Mouse (Mus musculus) thymus, adult 2 months (tissue): ENCODE measurements at regions not wholly inside any gene's neighbourhood (a gene's known extent, or its start where the extent isn't known, plus 50 kb on each side); places are given as distances from the start of the nearest gene placed in this dataset.

Source experiments
- DNase-seq: peaks from one replicate; pipeline ENCODE4 v3.0.0; 2021
- H3K27ac ChIP-seq: fragments of 200-500 bp; 2 replicates; pipeline ENCODE4 v1.5.1; 2012; ENCODE audit warnings: low read length, control low read depth; ENCODE audit not compliant: control insufficient read depth, insufficient read depth
- H3K27me3 ChIP-seq: fragments of 200-500 bp; 2 replicates; pipeline ENCODE4 v1.6.1; 2012; ENCODE audit warnings: mild to moderate bottlenecking, low read length, moderate library complexity, mixed read lengths; ENCODE audit not compliant: control insufficient read depth, insufficient read depth
- H3K36me3 ChIP-seq: fragments of 200-500 bp; 2 replicates; pipeline ENCODE4 v1.6.1; 2012; ENCODE audit warnings: mild to moderate bottlenecking, low read length, moderate library complexity; ENCODE audit not compliant: control insufficient read depth, insufficient read depth
- H3K4me1 ChIP-seq: fragments of 200-500 bp; replicated peaks from 2 replicates; pipeline ENCODE4 v1.6.1; 2012; ENCODE audit warnings: low read length; ENCODE audit not compliant: control insufficient read depth, insufficient read depth
- H3K4me3 ChIP-seq: fragments of 200-500 bp; 2 replicates; pipeline ENCODE4 v1.5.1; 2012; ENCODE audit warnings: mild to moderate bottlenecking, low read length, control low read depth, moderate library complexity; ENCODE audit not compliant: control insufficient read depth, insufficient read depth
- CTCF ChIP-seq: fragments of 200-500 bp; IDR thresholded peaks from 2 replicates; pipeline ENCODE4 v1.5.1; 2012; ENCODE audit warnings: mild to moderate bottlenecking, control low read depth, low read length, moderate library complexity, borderline replicate concordance; ENCODE audit not compliant: control insufficient read depth, poor library complexity, insufficient read depth; ENCODE audit errors: extremely low read depth
- POLR2A ChIP-seq: fragments of 200-500 bp; IDR thresholded peaks from 2 replicates; pipeline ENCODE4 v1.6.1; 2012; ENCODE audit warnings: mild to moderate bottlenecking, low read length, control low read depth, moderate library complexity; ENCODE audit not compliant: control insufficient read depth, poor library complexity, insufficient read depth; ENCODE audit errors: extremely low read depth
- WGBS: fragments of 180-500 bp; shearing (Covaris S2); methylation state at CpG from one replicate; pipeline ENCODE4 v1.1.7; 2018; 5-methylcytosine and 5-hydroxymethylcytosine counted together

DNA sequence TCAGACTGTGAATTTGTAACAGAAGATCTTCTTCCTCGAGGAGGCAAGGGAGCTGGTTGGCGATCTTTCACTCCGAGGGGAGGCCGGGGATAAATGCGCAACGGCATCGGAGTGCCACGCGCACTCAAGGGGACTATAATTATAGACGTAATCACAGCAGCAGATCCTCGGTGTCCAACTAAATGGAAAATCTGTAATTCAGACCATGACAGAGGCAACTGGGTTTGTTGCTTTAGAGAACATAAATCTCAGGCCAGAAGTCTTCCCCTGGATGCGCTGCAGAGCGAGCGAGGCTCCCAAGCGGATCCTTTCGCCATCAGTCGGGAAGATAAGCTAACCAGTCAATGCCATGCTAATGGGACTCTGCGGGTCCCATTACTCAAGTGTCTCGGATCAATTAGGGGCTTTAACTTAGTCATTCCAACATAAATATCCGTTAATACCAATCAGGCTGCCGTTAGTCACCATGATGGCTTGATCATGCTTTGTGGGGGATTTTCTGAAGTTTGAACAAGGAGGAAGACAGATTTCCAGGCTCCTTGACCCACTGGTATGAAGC is 79.9 kb downstream of the Lrrc30 start:
- TF ChIP-seq CTCF = no peak
- no peak for TF ChIP-seq POLR2A
- H3K36me3 ChIP-seq = no peaks in the 10 kb centered on the region
- H3K27me3 ChIP-seq = no peaks in the 10 kb centered on the region
- no peak overlapping the region for H3K27ac ChIP-seq
- H3K4me1 ChIP-seq = no peaks in the 10 kb centered on the region
- no peak overlapping the region for H3K4me3 ChIP-seq
- 96% methylated on average over 21 of the region's 21 CpGs for WGBS
- no peak for DNase-seq

DNA sequence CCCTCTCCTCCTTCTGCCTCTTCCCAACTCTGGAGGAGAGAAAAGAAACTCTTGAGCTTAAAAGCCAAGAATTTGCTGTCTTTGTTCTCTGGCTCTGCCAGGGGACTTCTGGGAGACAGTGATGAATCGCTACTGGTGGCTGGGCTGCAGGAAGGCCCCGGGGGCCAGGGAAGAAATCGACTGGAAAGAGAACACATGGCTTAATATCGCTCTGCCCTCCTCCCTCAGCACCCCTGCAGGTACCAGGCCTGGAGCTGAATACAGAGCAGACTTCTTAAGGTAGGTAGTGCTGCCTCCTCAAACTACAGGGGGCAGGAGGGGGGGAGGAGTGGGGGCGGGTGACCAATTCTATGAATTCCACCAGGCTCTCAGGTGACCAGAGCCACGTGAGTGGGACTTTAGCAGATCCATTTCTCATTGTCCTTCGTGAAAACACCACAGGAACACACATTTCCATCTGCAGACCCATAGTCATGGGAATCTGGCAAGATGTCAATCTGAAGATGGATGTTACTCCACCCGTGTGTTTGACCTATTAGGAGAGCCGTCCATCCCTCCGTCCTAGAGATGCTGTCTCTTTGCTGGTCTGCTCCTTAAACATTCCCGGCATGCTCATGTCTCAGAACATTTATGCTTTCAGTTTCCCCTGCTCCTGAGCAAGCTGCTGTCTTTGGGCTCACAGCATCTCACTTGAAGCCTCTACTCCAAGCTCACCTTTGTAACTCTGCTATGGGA is 83.4 kb downstream of the Lrrc30 start:
- H3K4me1 ChIP-seq = no peaks in the 10 kb centered on the region
- TF ChIP-seq POLR2A = no peak
- TF ChIP-seq CTCF = no peak
- no peak overlapping the region for H3K27ac ChIP-seq
- H3K36me3 ChIP-seq = no peaks in the 10 kb centered on the region
- WGBS = 79% methylated on average over 11 of the region's 11 CpGs
- no peaks in the 10 kb centered on the region for H3K27me3 ChIP-seq
- DNase-seq = no peak
- H3K4me3 ChIP-seq = no peak overlapping the region

DNA sequence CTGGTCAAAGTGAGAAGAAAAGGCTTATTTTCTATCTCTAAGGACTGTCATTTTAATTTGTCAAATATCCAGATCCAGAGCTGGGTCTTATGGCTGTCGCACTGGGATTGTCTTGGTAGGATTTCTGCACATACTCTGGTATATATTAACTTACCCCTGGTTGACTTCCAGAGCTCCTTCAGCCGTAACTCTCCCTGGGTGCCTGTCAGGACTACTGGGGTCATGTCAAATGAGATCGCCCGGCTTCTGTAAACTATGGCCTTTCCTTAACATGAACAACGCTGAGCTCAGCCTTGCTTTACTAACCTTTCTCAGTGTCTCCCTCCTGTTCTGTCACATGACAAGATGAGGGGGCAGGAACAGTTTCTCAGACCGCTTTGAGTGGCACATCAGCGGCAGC is 88.1 kb downstream of the Lrrc30 start:
- Histone ChIP-seq H3K27me3 (no peaks in the 10 kb centered on the region), H3K4me1 (no peaks in the 10 kb centered on the region), H3K27ac (no peak overlapping the region), H3K4me3 (no peak overlapping the region), H3K36me3 (no peaks in the 10 kb centered on the region)
- 95% methylated on average over 7 of the region's 7 CpGs for WGBS
- TF ChIP-seq CTCF = no peak
- no peak for TF ChIP-seq POLR2A
- no peak for DNase-seq

DNA sequence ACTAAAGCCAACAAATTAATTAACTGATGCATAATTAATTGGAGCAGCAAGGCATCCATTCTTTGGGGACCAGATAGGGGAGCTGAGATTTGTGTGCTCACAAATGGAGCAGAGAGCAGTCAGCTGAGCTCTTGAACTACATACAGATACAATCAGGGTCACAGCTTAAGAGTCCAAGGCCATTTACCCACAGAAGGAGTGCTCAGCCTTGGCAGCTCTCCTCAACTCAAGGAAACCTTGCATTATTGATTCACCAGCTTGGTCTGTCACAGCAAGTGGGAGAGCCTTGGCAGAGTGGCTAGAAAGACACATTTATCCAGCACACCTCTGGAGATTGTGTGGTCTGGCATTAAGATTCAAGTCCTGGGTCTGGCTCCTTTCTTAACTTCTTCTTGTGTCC is 100.2 kb downstream of the Lrrc30 start:
- Histone ChIP-seq H3K27ac (no peak overlapping the region), H3K27me3 (no peaks in the 10 kb centered on the region), H3K4me3 (no peak overlapping the region), H3K36me3 (no peaks in the 10 kb centered on the region), H3K4me1 (no peaks in the 10 kb centered on the region)
- no peak for DNase-seq
- TF ChIP-seq CTCF (no peak), POLR2A (no peak)

DNA sequence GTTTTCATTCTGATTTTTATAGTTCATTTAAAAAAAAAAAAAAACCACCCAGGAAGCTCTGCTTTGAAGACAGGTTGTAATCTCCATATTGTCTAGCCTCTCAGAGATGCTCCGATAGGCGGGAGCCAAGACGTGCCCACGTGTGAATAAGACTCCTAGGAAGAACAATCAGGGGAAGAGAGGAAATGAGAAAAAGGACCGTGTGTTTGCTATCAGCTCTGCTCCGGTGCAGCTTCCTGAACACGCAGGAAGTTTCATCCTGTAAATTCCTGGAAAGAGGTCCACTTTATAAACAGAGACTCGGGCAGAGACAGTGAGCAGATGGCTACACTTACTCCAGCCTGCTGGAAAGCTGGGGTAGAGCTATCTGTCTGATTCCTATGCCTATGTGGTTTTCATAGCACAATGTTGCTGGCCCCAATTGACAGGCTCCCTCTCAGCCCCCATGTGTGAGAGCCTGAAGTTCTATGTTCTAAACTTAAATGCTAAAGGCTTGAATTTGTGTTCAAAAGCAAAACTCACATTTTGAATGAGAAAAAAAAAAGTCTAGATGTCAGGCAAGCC is 111.6 kb downstream of the Lrrc30 start:
- no peak for TF ChIP-seq POLR2A
- no peak for TF ChIP-seq CTCF
- no peak for DNase-seq
- H3K27ac ChIP-seq = no peak overlapping the region
- WGBS = 48% methylated on average over 8 of the region's 8 CpGs
- H3K27me3 ChIP-seq = no peaks in the 10 kb centered on the region
- H3K4me1 ChIP-seq = no peaks in the 10 kb centered on the region
- H3K4me3 ChIP-seq = no peak overlapping the region
- no peaks in the 10 kb centered on the region for H3K36me3 ChIP-seq

DNA sequence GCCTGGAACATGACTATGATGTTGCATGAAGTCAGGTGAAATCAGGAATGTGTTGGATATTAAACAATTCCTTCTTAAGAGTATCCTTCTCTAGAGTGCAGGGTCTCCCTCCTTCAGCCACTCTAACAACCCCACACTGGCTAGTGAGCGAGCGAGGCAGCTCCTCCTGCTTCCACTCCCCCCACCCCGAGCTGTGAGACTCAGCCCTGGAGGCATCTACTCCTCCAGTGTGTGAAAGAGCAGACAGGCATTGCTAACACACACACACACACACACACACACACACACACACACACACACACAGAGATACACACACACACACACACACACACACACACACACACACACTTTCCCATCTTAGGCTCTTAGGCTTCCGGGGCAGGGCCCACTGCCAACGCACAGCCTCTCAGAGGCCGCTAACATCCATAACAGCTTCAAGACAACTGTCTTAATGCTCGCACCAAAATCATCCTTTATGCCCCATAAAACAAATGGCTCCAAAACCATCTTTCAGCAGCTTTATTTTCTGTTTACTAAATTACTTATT is 116.8 kb downstream of the Lrrc30 start:
- DNase-seq = no peak
- Histone ChIP-seq H3K4me3 (no peak overlapping the region), H3K27me3 (no peaks in the 10 kb centered on the region), H3K27ac (no peak overlapping the region), H3K36me3 (no peaks in the 10 kb centered on the region), H3K4me1 (no peaks in the 10 kb centered on the region)
- WGBS = 95% methylated on average over 7 of the region's 7 CpGs
- TF ChIP-seq POLR2A (no peak), CTCF (no peak)
